Mouse (Mus musculus) liver, embryonic 12.5 days (tissue): ENCODE measurements at regions not wholly inside any gene's neighbourhood (a gene's known extent, or its start where the extent isn't known, plus 50 kb on each side); places are given as distances from the start of the nearest gene placed in this dataset.
"Not testable (repeated sequence)": the region's sequence is repeated elsewhere in the genome, so short reads cannot be mapped to it uniquely, and the experiment has no call there.

Experiments used
- ATAC-seq: fragments of 200-750 bp; cut with Nextera tagmentation; 2 replicates; pipeline ENCODE4 v1.8.0; 2017; ENCODE audit warnings: moderate number of reproducible peaks, mild to moderate bottlenecking, moderate library complexity
- H3K27ac ChIP-seq: fragments of 300-500 bp; sonication (generic); 2 replicates; pipeline ENCODE4 v1.5.1; 2016; ENCODE audit warnings: mild to moderate bottlenecking
- H3K27me3 ChIP-seq: fragments of 300-500 bp; sonication (generic); replicated peaks from 2 replicates; pipeline ENCODE4 v1.6.1; 2016; ENCODE audit warnings: mild to moderate bottlenecking, moderate library complexity
- H3K36me3 ChIP-seq: fragments of 300-500 bp; sonication (generic); 2 replicates; pipeline ENCODE4 v1.6.1; 2016; ENCODE audit warnings: mild to moderate bottlenecking, moderate library complexity
- H3K4me1 ChIP-seq: fragments of 300-500 bp; sonication (generic); 2 replicates; pipeline ENCODE4 v1.6.1; 2016
- H3K4me2 ChIP-seq: fragments of 300-500 bp; sonication (generic); 2 replicates; pipeline ENCODE4 v1.6.1; 2016; ENCODE audit warnings: mild to moderate bottlenecking, moderate library complexity
- H3K4me3 ChIP-seq: fragments of 300-500 bp; sonication (generic); 2 replicates; pipeline ENCODE4 v1.5.1; 2016; ENCODE audit warnings: mild to moderate bottlenecking, moderate library complexity
- H3K9ac ChIP-seq: fragments of 300-500 bp; sonication (generic); 2 replicates; pipeline ENCODE4 v1.6.1; 2016; ENCODE audit warnings: mild to moderate bottlenecking, moderate library complexity
- H3K9me3 ChIP-seq: fragments of 300-500 bp; sonication (generic); replicated peaks from 2 replicates; pipeline ENCODE4 v1.6.1; 2016; ENCODE audit warnings: mild to moderate bottlenecking, moderate library complexity
- WGBS: fragments of 180-500 bp; shearing (Covaris S2); methylation state at CpG from one replicate; pipeline ENCODE4 v1.1.7; 2016; ENCODE audit not compliant: insufficient replicate concordance; 5-methylcytosine and 5-hydroxymethylcytosine counted together

GRCm38 (mm10) chr7:64005765-64006164 is 67.0 kb upstream of the Klf13 start:
- H3K4me1 ChIP-seq, result peaks cover 50% of the 10 kb centered on the region
- WGBS, result 83% methylated on average over 1 of the region's 1 CpGs
- H3K27ac ChIP-seq, result no peak overlapping the region
- no peaks in the 10 kb centered on the region for H3K27me3 ChIP-seq
- ATAC-seq, result no peak
- H3K36me3 ChIP-seq, result no peaks in the 10 kb centered on the region
- H3K9ac ChIP-seq, result no peak overlapping the region
- H3K4me2 ChIP-seq, result no peak overlapping the region
- H3K9me3 ChIP-seq, result no peaks in the 10 kb centered on the region
- H3K4me3 ChIP-seq, result no peak overlapping the region

GRCm38 (mm10) chr7:64003904-64004303 is 65.2 kb upstream of the Klf13 start:
- Histone ChIP-seq H3K9me3 (no peaks in the 10 kb centered on the region), H3K27ac (no peak overlapping the region), H3K4me3 (no peak overlapping the region), H3K4me2 (no peak overlapping the region), H3K36me3 (no peaks in the 10 kb centered on the region), H3K27me3 (no peaks in the 10 kb centered on the region), H3K9ac (no peak overlapping the region), H3K4me1 (peaks cover 57% of the 10 kb centered on the region)
- WGBS, result 84% methylated on average over 5 of the region's 5 CpGs
- no peak for ATAC-seq

- Histone ChIP-seq H3K36me3 (no peaks in the 10 kb centered on the region), H3K4me2 (peak overlapping the region; percentile 36), H3K27me3 (no peaks in the 10 kb centered on the region), H3K27ac (no peak overlapping the region), H3K4me1 (peaks cover 73% of the 10 kb centered on the region), H3K9ac (peak overlapping the region; percentile 41), H3K9me3 (no peaks in the 10 kb centered on the region), H3K4me3 (no peak overlapping the region)
- no peak for ATAC-seq
- WGBS, result 38% methylated on average over 9 of the region's 9 CpGs
These were observed 62.9 kb upstream of the Klf13 start for GRCm38 (mm10) chr7:64001611-64002111.

- Histone ChIP-seq H3K9ac (peak overlapping the region; percentile 48), H3K27me3 (no peaks in the 10 kb centered on the region), H3K9me3 (no peaks in the 10 kb centered on the region), H3K27ac (peak overlapping the region; percentile 85), H3K4me1 (peaks cover 83% of the 10 kb centered on the region), H3K36me3 (no peaks in the 10 kb centered on the region), H3K4me3 (no peak overlapping the region), H3K4me2 (peak overlapping the region; percentile 27)
- ATAC-seq, result peak; percentile 53
- 56% methylated on average over 6 of the region's 6 CpGs for WGBS
These were observed 60.6 kb upstream of the Klf13 start for GRCm38 (mm10) chr7:63998995-63999960.

GRCm38 (mm10) chr7:63997997-63998396 is 59.3 kb upstream of the Klf13 start:
- no peaks in the 10 kb centered on the region for H3K36me3 ChIP-seq
- H3K9me3 ChIP-seq, result no peaks in the 10 kb centered on the region
- H3K4me3 ChIP-seq, result no peak overlapping the region
- no peak overlapping the region for H3K4me2 ChIP-seq
- H3K9ac ChIP-seq, result peak overlapping the region; percentile 39; the same call in 1 of the 2 replicates
- WGBS, result 74% methylated on average over 3 of the region's 3 CpGs
- peak overlapping the region; percentile 85 for H3K27ac ChIP-seq
- peaks cover 92% of the 10 kb centered on the region for H3K4me1 ChIP-seq
- ATAC-seq, result no peak
- H3K27me3 ChIP-seq, result no peaks in the 10 kb centered on the region

- H3K4me3 ChIP-seq, result no peak overlapping the region
- H3K27ac ChIP-seq, result peak overlapping the region; percentile 85
- peaks cover 97% of the 10 kb centered on the region for H3K4me1 ChIP-seq
- peak; percentile 85 for ATAC-seq
- 25% methylated on average over 6 of the region's 6 CpGs for WGBS
- H3K4me2 ChIP-seq, result peak overlapping the region; percentile 33
- no peaks in the 10 kb centered on the region for H3K9me3 ChIP-seq
- H3K36me3 ChIP-seq, result no peaks in the 10 kb centered on the region
- no peaks in the 10 kb centered on the region for H3K27me3 ChIP-seq
- H3K9ac ChIP-seq, result peak overlapping the region; percentile 50; the same call in 1 of the 2 replicates
These were observed 57.9 kb upstream of the Klf13 start for GRCm38 (mm10) chr7:63996581-63997098.

- 0 out of 2 replicates have a peak, but pooled peaks have one; percentile 26 for ATAC-seq
- Histone ChIP-seq H3K4me1 (peaks cover 97% of the 10 kb centered on the region), H3K9ac (peak overlapping the region; percentile 9; the same call in 1 of the 2 replicates)
These were observed 56.7 kb upstream of the Klf13 start for GRCm38 (mm10) chr7:63995255-63995980.

GRCm38 (mm10) chr7:63994769-63995168 is 56.1 kb upstream of the Klf13 start:
- H3K27ac ChIP-seq, result peak overlapping the region; percentile 85
- not testable (repeated sequence) for H3K27me3 ChIP-seq, H3K9ac ChIP-seq, H3K9me3 ChIP-seq, ATAC-seq, H3K36me3 ChIP-seq, H3K4me2 ChIP-seq, H3K4me3 ChIP-seq
- 60% methylated on average over 3 of the region's 3 CpGs for WGBS
- peaks cover 97% of the 10 kb centered on the region for H3K4me1 ChIP-seq

More at GRCm38 (mm10) chr7:63995255-63995980, 56.7 kb upstream of the Klf13 start:
- peak overlapping the region; percentile 33 for H3K4me2 ChIP-seq
- no peaks in the 10 kb centered on the region for H3K36me3 ChIP-seq
- H3K27me3 ChIP-seq, result no peaks in the 10 kb centered on the region
- H3K9me3 ChIP-seq, result no peaks in the 10 kb centered on the region
- 73% methylated on average over 3 of the region's 3 CpGs for WGBS
- H3K4me3 ChIP-seq, result no peak overlapping the region
- H3K27ac ChIP-seq, result peak overlapping the region; percentile 85

GRCm38 (mm10) chr7:63992155-63992554 is 53.4 kb upstream of the Klf13 start:
- Histone ChIP-seq H3K4me2 (no peak overlapping the region), H3K27me3 (no peaks in the 10 kb centered on the region), H3K4me3 (no peak overlapping the region), H3K9ac (0 out of 2 replicates have a peak overlapping the region, but pooled peaks have one; percentile 49), H3K36me3 (no peaks in the 10 kb centered on the region), H3K27ac (peak overlapping the region; percentile 86; the same call in 1 of the 2 replicates), H3K4me1 (peaks cover 97% of the 10 kb centered on the region), H3K9me3 (no peaks in the 10 kb centered on the region)
- 92% methylated on average over 13 of the region's 13 CpGs for WGBS
- ATAC-seq, result no peak

- peak overlapping the region; percentile 49 for H3K9ac ChIP-seq
- peak overlapping the region; percentile 50 for H3K4me2 ChIP-seq
- H3K4me3 ChIP-seq, result no peak overlapping the region
- 68% methylated on average over 12 of the region's 12 CpGs for WGBS
- ATAC-seq, result peak; percentile 77
- H3K36me3 ChIP-seq, result no peaks in the 10 kb centered on the region
- H3K27ac ChIP-seq, result peak overlapping the region; percentile 86
- no peaks in the 10 kb centered on the region for H3K27me3 ChIP-seq
- H3K4me1 ChIP-seq, result peaks cover 97% of the 10 kb centered on the region
- H3K9me3 ChIP-seq, result no peaks in the 10 kb centered on the region
These were observed 52.6 kb upstream of the Klf13 start for GRCm38 (mm10) chr7:63991085-63992010.
